Mouse (Mus musculus): ENCODE results near the gene Trim30b.
"Not testable (repeated sequence)": the region's sequence is repeated elsewhere in the genome, so short reads cannot be mapped to it uniquely, and the experiment has no call there.

GRCm38 (mm10) chr7:104315369-104316080 is 54.2 kb downstream of the Trim30b start, which contains the start of gene Trim12a:
- not testable (repeated sequence) for TF ChIP-seq CTCF (IDR thresholded peaks at IDR 0.05; ENCODE audit: low read depth, low read length); POLR2A (IDR thresholded peaks at IDR 0.05; ENCODE audit: extremely low read depth, insufficient read depth, low read length)
